Mouse (Mus musculus): ENCODE results near the gene Fam120b. TPM values are rescaled to one million over a fixed set of nuclear protein-coding genes. Genes with fewer than 3 reads are reported as not detected.
A peak's percentile ranks its signal among the peaks of the same experiment; 100 is the strongest.

Gene Fam120b
- polyA plus RNA-seq, 1 experiment from 2014 or later, result 44.4 TPM

DNA sequence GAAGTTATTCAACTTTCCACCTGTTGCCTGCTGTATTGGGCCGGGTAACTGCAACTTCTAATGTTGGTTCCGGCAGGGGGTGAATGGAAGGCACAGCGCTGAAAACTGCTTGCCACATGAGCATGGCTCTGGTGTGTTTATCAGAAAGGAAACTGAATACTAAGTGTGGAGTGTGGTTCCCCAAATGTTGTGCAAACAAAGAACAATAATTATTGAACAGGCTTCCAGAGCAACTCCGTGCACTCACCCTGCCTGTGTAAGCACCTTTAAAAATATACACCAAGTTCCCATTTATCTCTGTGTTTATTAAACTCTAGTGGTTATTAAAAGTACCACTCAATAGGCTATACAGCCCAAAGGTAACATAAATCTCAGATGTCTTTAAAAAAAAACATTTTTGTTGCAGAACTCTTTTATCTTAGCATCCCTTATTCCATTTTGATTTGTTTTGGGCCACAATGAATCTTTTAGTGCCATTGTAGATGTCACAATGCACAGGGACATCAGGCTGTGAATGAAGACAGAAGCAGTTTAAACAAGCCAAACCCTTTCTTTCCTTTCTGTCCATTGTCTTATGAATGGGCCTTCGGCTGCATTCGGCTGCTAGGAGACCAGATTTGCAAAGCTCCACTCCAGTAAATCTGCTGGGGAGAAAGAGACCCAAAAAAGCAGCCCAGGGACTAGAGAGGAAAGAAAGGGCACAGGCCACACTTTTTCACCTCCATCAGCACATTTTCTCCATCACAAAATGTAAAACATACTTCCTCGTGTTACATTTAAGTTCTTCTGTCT is 13.9 kb upstream of the Fam120b start:
- 9% methylated on average over 7 of the region's 7 CpGs for WGBS
- H3K9ac ChIP-seq, result no peak overlapping the region
- no peak for ATAC-seq (ENCODE audit: low FRiP score)
- peak overlapping the region; percentile 72; the same call in 1 of the 2 replicates for H3K4me2 ChIP-seq
- H3K27ac ChIP-seq, result no peak overlapping the region
- H3K36me3 ChIP-seq, result no peaks in the 10 kb centered on the region
- no peaks in the 10 kb centered on the region for H3K9me3 ChIP-seq
- peaks cover 53% of the 10 kb centered on the region for H3K4me1 ChIP-seq (replicated peaks)
- no peak overlapping the region for H3K4me3 ChIP-seq
- H3K27me3 ChIP-seq, result peaks cover 12% of the 10 kb centered on the region

DNA sequence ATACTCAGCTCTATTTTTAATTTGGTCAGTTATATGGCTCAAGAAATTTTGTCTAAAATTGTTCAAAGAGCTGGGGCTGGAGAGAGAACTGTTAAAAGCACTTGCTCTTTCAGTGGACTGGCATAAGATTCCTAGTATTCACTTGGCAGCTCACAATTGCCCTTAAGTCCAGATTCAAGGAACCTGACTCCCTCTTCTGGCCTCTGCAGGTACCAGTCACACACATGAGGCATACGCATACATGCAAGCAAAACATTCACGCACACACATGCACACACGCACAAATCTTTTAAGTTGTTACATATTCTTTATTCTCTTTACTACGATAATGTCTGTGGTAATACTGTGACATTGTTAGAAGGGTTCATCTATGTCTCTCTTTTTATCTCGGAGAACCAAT is 12.6 kb upstream of the Fam120b start:
- ATAC-seq (ENCODE audit: low FRiP score), result no peak
- H3K27ac ChIP-seq, result no peak overlapping the region
- 96% methylated on average over 5 of the region's 5 CpGs for WGBS
- H3K9me3 ChIP-seq, result no peaks in the 10 kb centered on the region
- H3K27me3 ChIP-seq, result peaks cover 14% of the 10 kb centered on the region
- H3K4me2 ChIP-seq, result no peak overlapping the region
- no peaks in the 10 kb centered on the region for H3K36me3 ChIP-seq
- no peak overlapping the region for H3K9ac ChIP-seq
- H3K4me1 ChIP-seq (replicated peaks), result peaks cover 40% of the 10 kb centered on the region
- H3K4me3 ChIP-seq, result no peak overlapping the region

DNA sequence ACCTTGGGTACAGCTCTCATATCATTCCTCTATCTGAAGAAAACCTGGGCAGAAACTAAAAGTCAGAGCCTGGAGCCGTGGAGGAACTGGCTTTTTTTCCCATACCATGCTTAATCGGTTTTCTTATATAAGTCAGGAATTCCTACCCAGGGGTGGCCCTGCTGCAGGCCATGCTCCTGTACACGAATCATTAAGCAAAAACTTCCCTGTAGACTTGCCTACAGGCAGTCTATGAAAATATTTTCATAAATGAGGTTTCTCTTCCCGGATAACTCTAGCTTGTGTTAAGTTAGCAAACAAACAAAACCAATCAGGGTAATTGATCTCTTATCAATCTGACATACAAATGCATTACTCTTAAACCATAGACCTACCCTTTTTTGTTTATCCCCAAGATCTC is 7.1 kb upstream of the Fam120b start:
- Histone ChIP-seq H3K4me3 (no peak overlapping the region), H3K9ac (no peak overlapping the region), H3K27ac (no peak overlapping the region), H3K36me3 (no peaks in the 10 kb centered on the region), H3K9me3 (no peaks in the 10 kb centered on the region), H3K4me2 (no peak overlapping the region), H3K4me1 (replicated peaks) (no peaks in the 10 kb centered on the region), H3K27me3 (peaks cover 21% of the 10 kb centered on the region)
- 75% methylated on average over 4 of the region's 4 CpGs for WGBS
- ATAC-seq (ENCODE audit: low FRiP score), result no peak

DNA sequence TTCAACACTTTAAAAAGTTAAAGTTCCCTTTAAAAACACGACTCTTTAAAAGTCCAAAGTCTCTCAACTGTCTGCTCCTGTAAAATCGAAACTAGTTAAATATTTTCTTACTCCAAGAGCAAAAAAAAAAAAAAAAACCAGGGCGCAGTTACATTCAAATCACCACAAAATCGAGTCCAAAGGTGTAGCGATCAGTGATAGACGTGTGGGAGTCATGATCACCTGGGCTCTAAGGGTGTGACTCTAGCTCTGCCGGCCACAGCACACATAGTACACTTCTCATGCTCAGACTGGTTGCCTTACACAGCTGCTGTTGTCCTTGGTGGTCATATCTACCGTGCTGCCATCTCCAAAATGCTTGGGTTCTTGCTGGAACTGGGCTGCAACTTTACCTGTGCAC is 6.6 kb upstream of the Fam120b start:
- H3K36me3 ChIP-seq, result no peaks in the 10 kb centered on the region

DNA sequence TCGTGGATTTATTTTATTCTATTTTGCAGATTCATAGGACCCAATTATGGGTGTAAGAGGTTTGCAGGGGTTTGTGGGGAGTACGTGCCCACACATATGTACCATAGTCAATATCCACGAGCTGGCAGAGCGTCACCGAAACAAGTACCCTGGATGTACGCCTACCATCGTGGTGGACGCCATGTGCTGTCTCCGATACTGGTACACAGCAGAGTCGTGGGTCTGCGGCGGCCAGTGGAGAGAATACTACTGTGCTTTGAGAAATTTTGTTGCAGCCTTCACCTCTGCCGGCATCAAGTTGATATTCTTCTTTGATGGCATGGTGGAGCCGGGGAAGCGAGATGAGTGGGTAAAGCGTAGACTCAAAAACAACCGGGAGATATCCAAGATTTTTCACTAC is 5.7 kb downstream of the Fam120b start:
- Histone ChIP-seq H3K9me3 (no peaks in the 10 kb centered on the region), H3K4me2 (no peak overlapping the region), H3K36me3 (peaks cover 49% of the 10 kb centered on the region), H3K4me3 (no peak overlapping the region), H3K27me3 (no peaks in the 10 kb centered on the region), H3K9ac (no peak overlapping the region), H3K4me1 (replicated peaks) (peaks cover 23% of the 10 kb centered on the region), H3K27ac (no peak overlapping the region)
- ATAC-seq (ENCODE audit: low FRiP score), result no peak
- 98% methylated on average over 17 of the region's 17 CpGs for WGBS

More for the DNA sequence above, 6.6 kb upstream of the Fam120b start:
- no peak overlapping the region for H3K27ac ChIP-seq
- H3K4me1 ChIP-seq (replicated peaks), result no peaks in the 10 kb centered on the region
- H3K4me2 ChIP-seq, result no peak overlapping the region
- whole genome bisulfite sequencing, result 82% methylated on average over 8 of the region's 8 CpGs
- H3K27me3 ChIP-seq, result peaks cover 22% of the 10 kb centered on the region
- H3K9me3 ChIP-seq, result no peaks in the 10 kb centered on the region
- no peak overlapping the region for H3K9ac ChIP-seq
- H3K4me3 ChIP-seq, result no peak overlapping the region
- no peak for ATAC-seq (ENCODE audit: low FRiP score)

DNA sequence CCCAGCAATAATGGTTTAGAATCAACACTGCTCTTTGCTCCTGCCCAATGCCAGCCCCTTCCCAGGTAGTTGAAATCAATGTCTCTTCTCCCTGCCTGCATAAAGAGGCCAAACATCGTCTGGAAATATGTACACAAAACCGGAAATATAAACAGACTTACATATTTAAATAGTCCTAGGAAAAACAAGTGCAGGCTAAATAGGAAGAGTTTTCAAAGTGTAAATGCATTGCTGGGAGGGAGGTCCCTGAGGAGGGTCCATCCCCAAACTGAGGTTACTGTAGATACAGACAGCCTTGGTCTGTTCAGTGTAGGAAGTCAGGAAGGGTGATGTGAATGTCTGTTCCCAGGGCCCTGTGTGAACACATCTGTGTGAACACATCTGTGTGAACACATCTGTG is 10.6 kb downstream of the Fam120b start:
- H3K27me3 ChIP-seq, result no peaks in the 10 kb centered on the region
- H3K9ac ChIP-seq, result no peak overlapping the region
- H3K4me2 ChIP-seq, result no peak overlapping the region
- no peak overlapping the region for H3K27ac ChIP-seq
- no peak for ATAC-seq (ENCODE audit: low FRiP score)
- H3K9me3 ChIP-seq, result no peaks in the 10 kb centered on the region
- 96% methylated on average over 2 of the region's 2 CpGs for WGBS
- no peaks in the 10 kb centered on the region for H3K4me1 ChIP-seq (replicated peaks)
- H3K36me3 ChIP-seq, result peaks cover 96% of the 10 kb centered on the region
- no peak overlapping the region for H3K4me3 ChIP-seq

DNA sequence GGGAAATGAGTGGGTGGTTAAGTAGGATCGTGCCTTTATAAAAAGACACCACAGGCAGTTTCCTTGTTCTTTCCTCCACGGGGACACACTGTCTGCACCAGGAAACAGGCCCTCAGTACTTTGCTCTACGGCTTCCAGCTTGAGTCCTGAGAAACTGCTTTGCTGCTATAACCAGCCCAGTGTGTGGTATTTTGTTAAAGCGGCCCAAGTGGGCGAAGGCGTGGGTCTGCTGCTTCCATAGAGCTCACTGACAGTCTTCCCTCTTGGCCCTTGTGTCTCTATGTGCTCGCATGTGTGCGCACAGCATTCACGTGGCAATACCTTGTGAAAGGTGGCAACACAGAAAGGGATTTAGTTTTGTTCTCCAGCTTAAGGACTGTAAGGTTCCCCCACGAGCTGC is 13.3 kb downstream of the Fam120b start:
- Histone ChIP-seq H3K4me3 (no peak overlapping the region), H3K27ac (no peak overlapping the region), H3K36me3 (peaks cover 95% of the 10 kb centered on the region), H3K27me3 (no peaks in the 10 kb centered on the region), H3K9ac (no peak overlapping the region), H3K9me3 (no peaks in the 10 kb centered on the region), H3K4me1 (replicated peaks) (no peaks in the 10 kb centered on the region), H3K4me2 (no peak overlapping the region)
- WGBS, result 88% methylated on average over 10 of the region's 10 CpGs
- ATAC-seq (ENCODE audit: low FRiP score), result no peak

DNA sequence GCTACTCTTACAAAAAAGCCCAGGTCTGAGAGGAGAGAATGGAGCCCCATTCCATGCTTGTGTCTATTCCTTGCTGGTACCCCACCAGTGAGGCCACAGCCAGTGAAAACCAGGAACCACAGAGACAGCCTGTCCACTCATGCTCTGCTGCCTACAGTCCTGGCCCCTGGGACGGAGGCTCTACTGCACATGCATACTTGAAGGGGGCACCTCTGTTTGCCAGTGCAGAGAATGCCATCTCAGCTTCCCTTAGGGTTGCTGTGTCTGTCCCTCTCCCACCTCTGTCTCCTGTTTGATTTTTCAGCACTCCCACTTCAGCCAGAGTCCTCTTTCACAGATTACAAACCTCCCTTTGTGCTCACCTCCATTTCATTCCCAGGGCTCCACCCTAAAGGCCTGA is 14.9 kb downstream of the Fam120b start:
- no peaks in the 10 kb centered on the region for H3K27me3 ChIP-seq
- ATAC-seq (ENCODE audit: low FRiP score), result no peak
- H3K9ac ChIP-seq, result no peak overlapping the region
- H3K4me2 ChIP-seq, result no peak overlapping the region
- H3K36me3 ChIP-seq, result peaks cover 97% of the 10 kb centered on the region
- no peak overlapping the region for H3K4me3 ChIP-seq
- H3K27ac ChIP-seq, result no peak overlapping the region
- H3K9me3 ChIP-seq, result no peaks in the 10 kb centered on the region
- WGBS, result 95% methylated on average over 1 of the region's 1 CpGs
- H3K4me1 ChIP-seq (replicated peaks), result no peaks in the 10 kb centered on the region

DNA sequence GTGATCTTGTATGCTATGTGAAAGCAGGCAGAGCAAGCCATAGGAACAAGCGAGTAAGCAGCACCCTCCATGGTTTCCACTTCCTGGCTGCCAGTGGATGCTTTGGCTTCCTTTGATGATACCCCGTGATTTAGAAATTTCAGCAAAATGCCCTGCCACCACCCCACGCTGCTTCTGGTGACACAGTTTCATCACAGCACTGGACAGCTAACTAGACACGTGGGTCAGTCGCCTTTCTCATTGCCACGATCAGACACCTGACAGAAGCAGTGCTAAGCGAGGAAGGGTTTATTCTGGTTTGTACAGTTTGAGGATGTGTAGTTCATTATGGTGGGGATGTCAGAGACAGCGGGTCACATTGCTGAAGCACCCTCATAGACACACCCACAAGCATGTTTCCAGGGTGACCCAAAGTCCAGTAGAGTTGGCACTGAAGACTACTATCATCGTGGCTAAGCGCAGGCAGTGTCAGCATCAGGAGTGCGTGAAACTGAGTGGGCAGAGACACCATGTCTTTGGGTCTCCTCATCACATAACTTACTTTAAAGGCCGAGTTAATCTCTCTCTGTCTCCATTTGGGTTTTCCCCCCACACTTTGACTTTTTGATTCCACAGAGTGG is 20.7 kb downstream of the Fam120b start:
- Histone ChIP-seq H3K4me2 (no peak overlapping the region), H3K9ac (no peak overlapping the region), H3K9me3 (no peaks in the 10 kb centered on the region), H3K4me1 (replicated peaks) (no peaks in the 10 kb centered on the region), H3K36me3 (peaks cover 98% of the 10 kb centered on the region), H3K4me3 (no peak overlapping the region), H3K27ac (no peak overlapping the region), H3K27me3 (no peaks in the 10 kb centered on the region)
- 92% methylated on average over 12 of the region's 12 CpGs for WGBS
- ATAC-seq (ENCODE audit: low FRiP score), result no peak

DNA sequence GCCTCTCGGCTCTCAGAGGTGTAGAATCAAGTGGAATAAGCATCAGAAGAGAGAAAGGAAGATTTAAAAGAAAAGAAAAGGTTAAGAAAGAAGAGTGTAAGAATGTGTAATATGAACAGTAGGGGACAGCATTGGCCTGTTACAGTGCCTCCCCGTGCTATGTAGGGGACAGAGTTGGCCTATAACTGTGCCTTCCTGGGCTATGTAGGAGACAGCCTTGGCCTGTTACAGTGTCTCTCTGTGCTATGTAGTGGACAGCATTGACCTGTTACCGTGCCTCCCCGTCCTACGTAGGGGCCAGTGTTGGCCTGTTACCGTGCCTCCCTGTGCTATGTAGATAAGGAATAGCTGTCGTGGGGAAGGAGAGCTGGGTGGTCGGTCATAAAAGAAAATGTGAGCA is 23.5 kb downstream of the Fam120b start:
- Histone ChIP-seq H3K27me3 (no peaks in the 10 kb centered on the region), H3K9me3 (no peaks in the 10 kb centered on the region), H3K4me3 (no peak overlapping the region), H3K27ac (no peak overlapping the region), H3K36me3 (peaks cover 97% of the 10 kb centered on the region), H3K4me2 (no peak overlapping the region), H3K9ac (no peak overlapping the region), H3K4me1 (replicated peaks) (0 out of 2 replicates have a peak, but pooled peaks cover 5% of the 10 kb centered on the region)
- 92% methylated on average over 8 of the region's 8 CpGs for WGBS
- ATAC-seq (ENCODE audit: low FRiP score), result no peak

DNA sequence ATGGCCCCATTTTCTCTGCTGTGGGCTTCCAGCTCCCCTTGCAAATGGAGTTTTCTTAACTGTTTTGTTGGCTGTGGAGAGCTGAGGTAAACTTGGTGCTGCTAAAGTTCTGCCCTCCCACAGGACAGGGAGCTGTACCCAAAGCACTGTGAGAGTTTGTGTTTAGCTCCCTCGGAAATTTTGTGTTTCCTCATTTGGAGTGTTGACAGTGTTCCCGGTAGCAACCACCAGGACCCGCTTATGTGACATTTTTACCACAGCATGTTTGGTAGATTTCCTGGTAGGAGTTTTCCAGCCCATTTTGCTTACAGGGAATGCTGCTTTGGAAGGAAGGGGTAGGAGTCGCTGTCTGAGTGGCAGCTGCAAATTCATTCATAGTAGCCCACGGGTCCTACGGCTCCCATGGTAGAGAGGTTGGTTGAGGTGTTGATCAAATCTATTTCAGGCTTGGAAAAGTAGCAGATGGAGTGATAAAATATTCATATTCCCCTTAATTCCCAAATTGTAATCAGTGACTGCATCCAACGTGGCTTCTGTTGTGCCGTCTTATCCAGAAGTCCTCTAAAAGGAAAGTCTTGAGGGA is 24.1 kb downstream of the Fam120b start:
- 0 out of 2 replicates have a peak, but pooled peaks cover 5% of the 10 kb centered on the region for H3K4me1 ChIP-seq (replicated peaks)
- H3K27ac ChIP-seq, result no peak overlapping the region
- peaks cover 97% of the 10 kb centered on the region for H3K36me3 ChIP-seq
- no peaks in the 10 kb centered on the region for H3K27me3 ChIP-seq
- no peak overlapping the region for H3K9ac ChIP-seq
- no peak for ATAC-seq (ENCODE audit: low FRiP score)
- WGBS, result 87% methylated on average over 8 of the region's 8 CpGs
- H3K9me3 ChIP-seq, result no peaks in the 10 kb centered on the region
- no peak overlapping the region for H3K4me3 ChIP-seq
- H3K4me2 ChIP-seq, result no peak overlapping the region

DNA sequence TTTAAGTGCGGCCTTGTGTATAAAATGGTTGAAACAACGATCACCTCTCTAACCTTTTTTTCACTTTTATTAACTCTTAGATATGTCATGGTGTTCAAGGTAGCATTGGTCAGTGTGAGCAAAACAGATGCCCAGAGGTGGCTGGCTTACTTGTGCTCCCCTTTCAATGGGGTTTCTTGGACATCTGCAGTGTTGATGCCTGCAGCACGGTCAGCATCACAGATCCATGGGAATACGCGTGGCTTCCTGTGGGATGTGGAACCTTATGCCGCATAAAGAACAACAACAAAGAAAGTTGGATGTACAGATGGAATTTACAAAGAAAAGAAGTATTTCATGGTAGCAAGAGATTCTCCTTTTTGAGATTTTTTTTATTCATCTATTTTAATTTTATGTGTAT is 25.4 kb downstream of the Fam120b start:
- H3K27ac ChIP-seq, result no peak overlapping the region
- no peaks in the 10 kb centered on the region for H3K9me3 ChIP-seq
- H3K27me3 ChIP-seq, result no peaks in the 10 kb centered on the region
- H3K36me3 ChIP-seq, result peaks cover 96% of the 10 kb centered on the region
- H3K9ac ChIP-seq, result no peak overlapping the region
- 0 out of 2 replicates have a peak, but pooled peaks cover 5% of the 10 kb centered on the region for H3K4me1 ChIP-seq (replicated peaks)
- H3K4me2 ChIP-seq, result no peak overlapping the region
- 97% methylated on average over 6 of the region's 6 CpGs for WGBS
- ATAC-seq (ENCODE audit: low FRiP score), result no peak
- no peak overlapping the region for H3K4me3 ChIP-seq
